Mouse (Mus musculus): ENCODE results near the gene Mapk3.
"Not testable (repeated sequence)": the region's sequence is repeated elsewhere in the genome, so short reads cannot be mapped to it uniquely, and the experiment has no call there.

The Mapk3 gene

DNA sequence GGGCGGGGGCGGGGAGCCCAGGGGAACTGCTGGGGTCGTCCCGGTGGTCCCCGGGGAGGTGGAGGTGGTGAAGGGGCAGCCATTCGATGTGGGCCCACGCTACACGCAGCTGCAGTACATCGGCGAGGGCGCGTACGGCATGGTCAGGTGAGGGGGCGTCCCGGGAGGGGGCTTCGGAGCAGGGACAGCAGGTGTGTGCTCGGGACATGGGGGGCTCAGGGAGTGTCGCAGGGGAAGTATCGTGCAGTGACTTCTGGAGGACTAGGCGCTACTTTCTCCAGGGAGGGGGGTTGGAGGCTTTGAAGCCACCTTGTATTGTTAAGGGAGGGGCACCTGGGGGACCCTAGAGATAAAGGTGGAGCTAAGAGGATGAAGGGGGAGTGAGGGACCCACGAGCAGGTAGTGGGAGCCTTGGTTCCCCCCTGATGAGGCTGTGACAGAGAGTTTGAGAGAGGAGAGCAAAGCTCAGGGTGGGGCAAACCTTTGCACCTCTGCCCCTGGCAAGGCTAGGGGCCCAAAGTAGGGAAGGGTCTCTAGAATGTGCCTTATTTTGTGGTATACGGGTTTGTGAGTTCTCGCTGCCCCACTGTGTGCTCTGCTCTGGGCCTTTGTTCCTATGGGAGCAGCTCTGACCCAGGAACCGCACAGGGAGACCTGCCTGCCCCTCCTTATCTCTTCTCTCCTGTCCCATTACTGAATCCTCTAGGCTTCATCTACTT lies 430 bp downstream of the Mapk3 start:
- DNase-seq: peak in 1 of 2 experiments; percentile 27

GRCm38 (mm10) chr7:126760391-126760802 lies 996 bp downstream of the Mapk3 start:
- peak; percentile 89 to 96 for DNase-seq

DNA sequence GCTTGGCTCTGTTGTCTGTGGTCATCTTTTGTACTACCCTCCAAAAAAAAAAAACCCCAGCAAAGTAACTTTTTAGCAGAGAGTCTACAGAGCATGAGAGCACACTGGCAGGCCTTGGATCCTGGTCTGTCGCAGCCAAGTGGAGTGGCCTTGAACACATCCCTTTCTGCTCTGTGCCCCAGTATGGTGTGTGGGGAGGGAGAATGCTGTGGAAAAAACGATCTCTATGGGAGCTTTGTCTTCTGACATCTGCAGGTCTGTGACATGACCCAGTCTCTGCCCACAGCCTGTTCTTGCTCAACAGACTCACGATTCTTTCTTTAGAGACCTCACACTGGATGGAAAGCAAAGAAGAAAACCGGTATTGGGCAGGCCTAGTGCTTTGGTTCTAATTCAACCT lies 1.6 kb downstream of the Mapk3 start:
- no peak for DNase-seq

DNA sequence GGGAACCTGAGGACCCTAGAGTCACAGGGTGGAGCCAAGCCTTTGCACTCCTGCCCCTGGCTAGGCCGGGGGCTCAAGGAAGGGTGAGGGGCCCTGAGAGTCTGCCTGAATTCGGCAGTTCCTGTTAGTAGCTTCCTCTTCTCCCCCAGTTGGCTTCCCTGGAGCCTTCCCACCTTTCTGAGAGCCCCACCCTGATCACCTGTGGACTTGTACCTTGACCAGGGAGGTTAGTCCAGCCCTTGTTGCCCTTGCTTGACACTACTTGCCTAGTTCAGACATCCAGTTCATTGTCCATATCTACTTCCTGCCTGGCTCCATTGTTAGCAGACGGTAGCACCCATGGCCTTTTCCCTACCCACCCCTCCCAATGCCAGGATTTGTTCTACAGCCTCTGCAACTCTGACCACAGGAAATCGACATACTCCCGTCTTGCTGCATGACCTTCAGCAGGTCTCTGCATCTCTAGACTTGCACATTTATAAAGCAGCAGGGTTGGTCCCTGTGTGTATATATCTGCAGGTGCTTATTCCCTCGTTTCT lies 2.2 kb downstream of the Mapk3 start:
- DNase-seq: no peak

GRCm38 (mm10) chr7:126762471-126763008 lies 3.1 kb downstream of the Mapk3 start:
- DNase-seq: no peak

DNA sequence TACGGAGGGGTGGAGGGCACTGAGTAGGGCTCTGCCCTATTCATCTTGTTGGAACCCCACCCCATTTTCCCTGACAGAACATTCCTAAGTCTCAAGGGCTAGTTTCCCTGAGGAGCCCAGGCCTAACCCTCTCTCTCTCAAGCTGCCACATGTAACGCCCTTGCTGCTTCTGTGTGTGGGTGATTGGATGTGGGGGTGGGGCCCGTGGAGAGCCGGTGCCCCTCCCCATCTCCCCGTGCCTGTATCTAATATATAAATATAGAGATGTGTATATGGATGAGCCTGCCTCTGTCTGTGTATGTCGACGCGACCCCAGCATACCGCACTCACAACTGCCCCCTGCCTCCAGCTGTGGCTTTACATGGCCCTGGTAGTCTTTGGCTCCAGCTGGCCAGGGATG lies 6.1 kb downstream of the Mapk3 start:
- DNase-seq: no peak

DNA sequence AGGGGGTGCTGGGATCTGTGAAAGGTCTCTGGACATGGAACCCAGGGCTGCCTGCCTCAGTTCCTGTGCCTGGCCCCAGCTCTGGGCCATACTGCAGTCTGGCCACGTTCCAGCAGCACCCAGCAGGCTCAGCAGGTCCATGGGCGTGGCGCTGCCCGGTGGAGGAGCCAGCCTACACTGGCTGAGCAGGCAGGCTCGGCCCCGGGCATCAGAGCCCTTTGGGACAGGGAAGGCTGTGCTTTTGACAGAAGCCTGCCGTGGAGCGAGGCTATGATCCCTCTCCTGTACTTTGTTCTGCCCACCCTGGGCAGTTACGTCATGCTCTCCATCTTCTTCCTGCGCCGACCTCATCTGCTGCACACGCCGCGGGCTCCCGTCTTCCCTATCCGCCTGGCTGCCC lies 6.8 kb downstream of the Mapk3 start, which contains the start of gene Gdpd3:
TSS of gene Gdpd3 (plus strand) at position 134 of the 400 bp plus-strand sequence.
- DNase-seq: peak in 1 of 2 experiments; percentile 63

DNA sequence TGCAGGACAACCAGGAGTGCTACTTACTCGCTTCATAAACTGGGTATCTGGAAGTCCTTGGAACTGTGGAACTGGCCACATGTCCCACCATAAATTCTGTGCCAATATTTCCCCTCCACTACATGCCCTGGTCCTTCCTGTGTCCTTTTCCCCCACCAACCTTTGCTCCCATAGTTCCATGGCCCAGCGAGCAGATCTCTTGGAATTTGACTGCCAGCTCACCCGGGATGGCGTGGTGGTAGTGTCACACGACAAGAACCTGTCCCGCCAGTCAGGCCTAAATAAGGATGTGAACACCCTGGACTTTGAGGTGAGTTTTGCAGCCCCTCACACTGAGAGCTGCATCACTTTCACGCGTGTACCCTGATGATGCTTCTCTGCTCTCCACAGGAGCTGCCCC lies 7.6 kb downstream of the Mapk3 start:
- DNase-seq: no peak

DNA sequence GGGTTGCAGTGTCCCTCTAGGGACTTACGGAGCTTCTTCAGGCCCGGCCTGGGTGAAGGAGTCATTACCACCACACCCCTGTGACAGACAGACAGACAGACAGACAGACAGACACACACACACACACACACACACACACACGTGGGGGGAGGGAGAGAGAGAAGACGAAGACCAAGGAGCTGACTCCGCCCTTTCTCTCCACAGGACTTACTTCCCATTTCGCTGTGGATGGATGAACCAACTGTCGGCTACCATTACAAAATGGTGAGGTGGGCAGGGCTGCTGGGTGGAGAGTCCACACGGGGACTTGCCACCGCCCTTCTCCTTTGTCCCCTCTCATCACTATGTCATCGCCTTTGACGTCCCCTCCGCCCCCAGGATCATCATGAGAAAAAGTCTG lies 11.4 kb downstream of the Mapk3 start:
- peak in 1 of 2 experiments; percentile 47 for DNase-seq

- DNase-seq: no peak
These were observed 13.9 kb downstream of the Mapk3 start for GRCm38 (mm10) chr7:126773351-126773750.

DNA sequence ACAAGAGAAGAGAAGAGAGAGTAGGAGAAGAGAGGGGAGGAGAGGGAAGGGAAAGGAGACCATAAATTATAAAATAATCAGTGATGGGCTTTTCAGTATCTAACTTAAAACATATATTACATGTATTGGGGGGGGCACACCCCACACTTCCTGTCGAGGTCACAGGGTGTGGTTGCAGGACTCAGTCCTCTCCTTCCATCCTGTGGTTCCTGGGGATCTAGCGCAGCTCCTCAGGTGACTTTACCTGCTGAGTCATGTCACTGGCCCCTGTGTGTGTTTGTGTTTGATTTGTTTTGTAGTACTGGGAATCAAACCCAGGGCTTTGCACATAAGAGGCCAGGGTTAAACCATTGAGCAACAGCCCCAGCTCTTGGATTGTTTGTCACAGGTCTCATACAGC lies 15.1 kb downstream of the Mapk3 start:
- no peak for DNase-seq

DNA sequence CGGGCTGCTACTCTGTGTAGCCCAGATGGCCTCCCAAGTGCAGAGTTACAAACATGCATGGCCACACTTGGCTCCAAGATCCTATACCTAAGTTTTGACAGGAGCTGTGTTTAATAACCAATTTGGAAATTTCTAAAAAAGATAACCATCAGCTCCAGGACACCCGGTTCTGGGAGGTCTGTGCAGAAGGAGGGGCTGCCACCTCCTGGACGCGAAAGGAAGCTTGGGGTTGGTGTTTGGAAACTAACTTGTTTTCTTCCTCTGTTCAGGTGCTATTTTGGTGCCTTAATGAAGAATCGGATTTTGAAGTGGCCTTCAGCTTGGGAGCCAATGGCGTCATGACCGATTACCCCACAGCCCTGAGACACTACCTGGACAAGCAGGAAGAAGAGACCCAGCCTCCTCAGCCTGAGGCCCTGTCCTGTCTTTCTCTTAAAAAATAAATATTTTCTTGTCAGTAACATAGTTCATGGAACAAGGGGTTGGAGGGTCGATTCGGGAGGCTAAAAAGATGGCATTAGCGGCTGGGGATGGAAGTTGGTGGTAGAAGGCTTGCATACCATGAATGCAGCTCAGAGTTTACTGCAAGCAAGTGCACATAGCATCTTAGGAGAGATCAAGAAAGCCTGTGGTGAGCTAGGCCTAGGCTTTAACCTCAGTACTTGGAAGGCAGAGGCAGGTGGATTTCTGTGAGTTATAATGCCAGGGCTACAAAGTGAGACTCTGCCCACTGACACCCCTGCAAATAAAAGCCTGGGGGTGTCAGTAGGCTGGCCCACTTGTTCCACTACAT lies 16.0 kb downstream of the Mapk3 start:
- no peak for DNase-seq

- peak in 1 of 2 experiments; percentile 69 for DNase-seq
These were observed 16.5 kb downstream of the Mapk3 start for GRCm38 (mm10) chr7:126775978-126776234.

- peak; percentile 96 to 99 for DNase-seq
These were observed 17.2 kb downstream of the Mapk3 start, which contains the start of gene Ypel3 for GRCm38 (mm10) chr7:126776598-126777057. Gene Ypel3, plus strand, starts transcription at chr7:126776955.

DNA sequence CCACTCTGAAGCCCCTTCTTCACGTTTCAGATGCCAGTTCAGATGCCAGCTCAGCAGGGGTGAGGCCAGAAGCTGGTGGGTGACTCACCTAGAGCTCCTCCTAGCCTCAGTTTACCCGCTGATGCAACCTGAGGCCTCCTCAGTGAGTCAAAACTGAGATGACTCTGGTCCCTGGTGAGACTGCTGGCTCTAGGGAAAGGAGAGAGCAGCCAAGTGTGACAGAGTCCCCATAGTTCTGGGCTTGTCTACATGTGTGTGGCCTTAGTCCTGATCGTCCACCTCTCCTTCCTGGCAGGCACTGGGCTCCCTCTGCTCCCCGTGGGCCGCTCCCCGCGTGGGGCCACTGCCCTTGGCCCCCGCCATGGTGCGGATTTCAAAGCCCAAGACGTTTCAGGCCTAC lies 18.1 kb downstream of the Mapk3 start:
- no peak for DNase-seq

DNA sequence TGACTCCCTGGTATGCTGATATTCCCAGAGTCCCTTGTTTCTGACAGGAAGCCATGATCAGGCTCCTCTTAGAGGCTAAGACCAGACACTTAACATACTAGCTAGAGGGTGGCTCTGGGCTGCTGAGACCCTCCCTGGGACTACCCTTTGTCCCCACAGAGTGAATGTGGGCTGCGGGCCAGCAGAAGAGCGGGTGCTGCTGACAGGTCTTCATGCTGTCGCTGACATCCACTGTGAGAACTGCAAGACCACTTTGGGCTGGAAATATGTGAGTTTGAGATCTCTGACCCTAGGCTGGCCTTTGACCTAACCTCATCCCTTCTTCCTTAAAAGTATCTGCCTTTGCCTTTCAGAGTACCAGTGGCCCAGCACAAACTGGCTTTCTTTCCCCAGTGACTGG lies 18.7 kb downstream of the Mapk3 start:
- peak in 1 of 2 experiments; percentile 57 for DNase-seq

DNA sequence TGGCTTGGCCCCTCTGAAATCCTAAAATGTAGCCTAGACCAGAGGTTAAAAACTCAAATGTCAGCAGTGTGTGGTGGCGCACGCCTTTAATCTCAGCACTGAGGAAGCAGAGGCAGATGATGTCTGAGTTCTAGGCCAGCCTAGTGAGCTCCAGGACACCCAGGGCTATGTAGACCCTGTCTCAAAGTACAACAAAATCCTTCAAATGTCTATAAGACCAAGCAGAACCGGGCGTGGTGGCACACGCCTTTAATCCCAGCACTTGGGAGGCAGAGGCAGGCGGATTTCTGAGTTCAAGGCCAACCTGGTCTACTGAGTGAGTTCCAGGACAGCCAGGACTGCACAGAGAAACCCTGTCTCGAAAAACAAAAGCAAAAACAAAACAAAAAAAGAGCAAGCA lies 19.7 kb downstream of the Mapk3 start:
- DNase-seq: not testable (repeated sequence)

- DNase-seq: peak; percentile 92
These were observed 20.9 kb downstream of the Mapk3 start for GRCm38 (mm10) chr7:126779983-126780970.

DNA sequence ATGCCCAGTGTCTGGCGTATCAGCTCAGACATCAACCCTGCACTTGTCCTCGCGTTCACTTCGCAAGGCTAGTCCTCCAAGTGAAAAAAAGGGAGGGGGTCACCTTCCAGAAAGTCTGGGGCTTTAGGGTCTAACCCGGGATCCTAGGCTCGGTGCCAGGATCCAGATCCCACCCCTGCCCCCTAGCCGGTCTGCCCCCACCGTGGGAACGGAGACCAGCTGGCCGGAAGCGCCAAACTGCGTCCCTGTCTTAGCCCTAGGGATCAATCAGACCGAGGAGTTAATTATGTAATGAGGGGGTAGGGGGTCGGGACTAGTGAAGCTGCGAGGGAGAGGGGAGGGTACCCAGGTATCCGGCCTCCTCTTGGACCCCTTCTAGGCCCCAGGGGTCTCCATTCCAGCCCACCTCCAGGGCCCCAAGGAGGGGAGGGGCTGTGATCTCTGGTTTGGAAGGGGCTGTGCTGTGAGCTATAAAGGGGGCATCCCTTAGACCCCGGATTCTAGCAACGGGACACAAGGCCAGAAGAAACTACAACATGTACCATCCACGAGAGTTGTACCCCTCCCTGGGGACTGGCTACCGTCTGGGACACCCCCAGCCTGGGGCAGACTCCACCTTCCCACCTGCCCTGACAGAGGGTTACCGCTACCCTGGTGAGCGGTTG lies 21.7 kb downstream of the Mapk3 start, which contains the start of gene Tbx6:
TSS of gene Tbx6 (plus strand) at position 513 of the 665 bp plus-strand sequence.
- peak in 1 of 2 experiments; percentile 60 for DNase-seq

- DNase-seq: no peak
These were observed 22.4 kb downstream of the Mapk3 start for GRCm38 (mm10) chr7:126781661-126782370.

GRCm38 (mm10) chr7:126782693-126783092 lies 23.3 kb downstream of the Mapk3 start:
- DNase-seq: no peak

Data from lung, postnatal 4 days (tissue).